Mouse (Mus musculus): ENCODE data around the gene Alppl2.

DNA sequence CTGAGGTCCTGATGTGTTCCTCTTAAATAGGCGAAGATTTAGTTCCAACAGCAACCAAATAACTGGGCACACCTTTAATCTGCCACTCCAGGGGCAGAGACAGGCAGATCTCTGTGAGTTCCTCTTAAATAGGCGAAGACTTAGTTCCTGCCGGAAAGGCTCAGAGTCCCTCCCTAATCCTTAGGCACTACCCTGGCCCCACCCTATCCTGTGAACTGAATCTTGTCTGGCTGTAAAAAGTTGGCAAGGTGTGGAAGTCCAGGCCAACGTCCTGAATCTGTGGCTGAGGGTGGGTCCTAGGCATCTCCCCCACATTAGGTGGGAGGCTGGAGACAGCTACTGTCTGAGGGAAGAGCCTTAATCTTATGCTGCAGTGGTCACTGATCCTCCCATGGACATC is at the start of gene Alppl2:
- no peak for TF ChIP-seq CTCF (IDR thresholded peaks at IDR 0.05; ENCODE audit: control insufficient read depth, insufficient read depth, low read length)
- no peak for TF ChIP-seq POLR2A (IDR thresholded peaks at IDR 0.05; ENCODE audit: borderline replicate concordance, control insufficient read depth, low read depth, low read length)

Data from bone marrow, adult 2 months (tissue).